Comparison of ENCODE assay signal across 12 mouse cellular contexts in the genomic region with DNA sequence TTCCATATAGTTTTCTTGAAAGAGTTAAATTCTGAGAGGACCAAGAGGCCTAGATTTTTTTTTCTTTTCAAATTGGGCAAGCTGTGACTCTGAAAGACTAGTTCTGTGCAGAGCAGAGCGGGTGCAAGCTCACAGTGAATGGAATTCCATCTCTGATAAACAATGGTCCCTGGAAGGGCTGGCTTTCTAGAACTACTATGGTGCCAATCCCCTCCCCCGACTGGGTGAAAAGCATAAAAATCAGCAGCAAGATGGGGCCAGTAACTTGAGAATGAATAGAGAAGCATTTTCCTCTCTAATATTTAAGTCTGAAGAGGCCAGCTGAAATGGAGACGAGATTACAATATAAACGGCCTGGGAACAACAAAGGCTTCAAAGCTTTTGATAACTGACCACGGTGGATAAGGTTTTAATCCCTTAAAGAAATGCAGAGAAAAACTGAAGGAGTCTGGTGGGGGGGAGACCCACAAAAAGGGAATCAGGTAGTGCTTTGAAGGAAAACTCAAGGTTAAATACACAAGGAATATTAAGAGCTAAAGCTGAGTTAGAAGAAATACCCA. TPM values are rescaled to one million over a fixed set of nuclear protein-coding genes. Genes with fewer than 3 reads are reported as not detected.
DNase-seq lines count a peak whose midpoint lies in the region; ATAC-seq and TF ChIP-seq lines count a peak whose summit lies in the region.
"Had no signal": no experiment of that assay in that cellular context is flagged by ENCODE, and none has a peak within 500 bp of the region (broad histone marks: within the 10 kb centered on the region; RNA-seq: fewer than 3 reads in every experiment).

No protein-coding gene starts in this region.

- no peaks in the 10 kb centered on the region for H3K36me3 ChIP-seq in forebrain, embryonic 12.5 days (replicated peaks)
- no peaks in the 10 kb centered on the region for H3K36me3 ChIP-seq in hindbrain, postnatal 0 days (ENCODE audit: insufficient read depth, low read length)
- H3K36me3 ChIP-seq: limb, embryonic 13.5 days had no signal

- peak; percentile 68 for DNase-seq in Muller cell, postnatal 12 days (ENCODE audit: inconsistent ontology term)
- DNase-seq in embryo, embryonic 10 days (ENCODE audit: low spot score): peak; percentile 42
- peak; percentile 65 for DNase-seq in hindbrain, postnatal 0 days (ENCODE audit: low spot score)
- DNase-seq in gastrocnemius, postnatal 25 days: no peak
- DNase-seq in left cerebral cortex, adult 18-20 months (ENCODE audit: low spot score in 2 of 2): no peak
- DNase-seq: adrenal gland, postnatal 25 days; kidney, adult 11 months; lung, adult 2 months had no signal

- 4% methylated on average over 5 of the region's 5 CpGs for WGBS in forebrain, embryonic 12.5 days
- 13% methylated on average over 5 of the region's 5 CpGs for WGBS in hindbrain, postnatal 0 days

- H3K27ac ChIP-seq in forebrain, embryonic 12.5 days: peak overlapping the region; percentile 36; the same call in 1 of the 2 replicates
- no peak overlapping the region for H3K27ac ChIP-seq in hindbrain, postnatal 0 days
- H3K27ac ChIP-seq: limb, embryonic 13.5 days had no signal

- H3K9ac ChIP-seq in forebrain, embryonic 12.5 days: no peak overlapping the region
- no peak overlapping the region for H3K9ac ChIP-seq in hindbrain, postnatal 0 days (replicated peaks; ENCODE audit: low read length)
- H3K9ac ChIP-seq: limb, embryonic 13.5 days had no signal

- no peak overlapping the region for H3K4me3 ChIP-seq in forebrain, embryonic 12.5 days (replicated peaks)
- no peak overlapping the region for H3K4me3 ChIP-seq in hindbrain, postnatal 0 days (ENCODE audit: low read length)
- H3K4me3 ChIP-seq: limb, embryonic 13.5 days had no signal

- peak overlapping the region; percentile 10; the same call in 1 of the 2 replicates for H3K4me2 ChIP-seq in forebrain, embryonic 12.5 days
- no peak overlapping the region for H3K4me2 ChIP-seq in hindbrain, postnatal 0 days (ENCODE audit: low read depth, low read length)
- H3K4me2 ChIP-seq: limb, embryonic 13.5 days had no signal

- no peak for TF ChIP-seq CTCF in hindbrain, postnatal 0 days (IDR thresholded peaks at IDR 0.05; ENCODE audit: low read depth)

- H3K27me3 ChIP-seq in forebrain, embryonic 12.5 days: no peaks in the 10 kb centered on the region; the same call in 1 of the 2 replicates
- no peaks in the 10 kb centered on the region for H3K27me3 ChIP-seq in hindbrain, postnatal 0 days (ENCODE audit: insufficient read depth, low read length)
- H3K27me3 ChIP-seq: CH12.LX; limb, embryonic 13.5 days had no signal

- H3K4me1 ChIP-seq in forebrain, embryonic 12.5 days: peaks cover 32% of the 10 kb centered on the region
- no peaks in the 10 kb centered on the region for H3K4me1 ChIP-seq in hindbrain, postnatal 0 days (ENCODE audit: insufficient read depth, low read length)
- H3K4me1 ChIP-seq: limb, embryonic 13.5 days had no signal

- ATAC-seq in forebrain, embryonic 12.5 days (ENCODE audit: low FRiP score): peak; percentile 80; the same call in 1 of the 2 replicates
- 0 out of 2 replicates have a peak, but pooled peaks have one; percentile 63 for ATAC-seq in hindbrain, postnatal 0 days
- ATAC-seq in megakaryocyte progenitor cell, adult 5-6 weeks (replicated peaks; ENCODE audit: poor library complexity): no peak

- H3K9me3 ChIP-seq in forebrain, embryonic 12.5 days: no peaks in the 10 kb centered on the region
- no peaks in the 10 kb centered on the region for H3K9me3 ChIP-seq in hindbrain, postnatal 0 days (ENCODE audit: low read length)
- H3K9me3 ChIP-seq: limb, embryonic 13.5 days had no signal

RNA-seq across cellular contexts. Expression of gene Kbtbd8, which starts 50.7 kb away (rescaled TPM):
- 9.3 and 11.1 TPM in 2 replicates for polyA plus RNA-seq in forebrain, embryonic 12.5 days (2016; fragmentation: Nextera tagmentation; extraction: Ambion mirVana)
- 3.1 and 3.8 TPM in 2 replicates for total RNA-seq in hindbrain, postnatal 0 days (2014; rRNA removed)
- polyA plus RNA-seq in hindbrain, postnatal 0 days (2015; fragmentation: Nextera tagmentation; extraction: Ambion mirVana): 1.7 and 1.8 TPM in 2 replicates
- 1 to 10 TPM; 1.9 to 3.0 TPM for total RNA-seq in gastrocnemius, postnatal 25 days (2021)
- 10 to 100 TPM in 1 of 2 experiments, 1 to 10 TPM in 1; 7.7 to 11.6 TPM for total RNA-seq in left cerebral cortex, adult 18-20 months (2021)
- 6.3 and 10.0 TPM in 2 replicates for total RNA-seq in megakaryocyte progenitor cell, adult 5-6 weeks (2015)
- total RNA-seq in megakaryocyte progenitor cell, adult 5-6 weeks (2017): 10.1 and 13.9 TPM in 2 replicates

Comparison
In these comparisons a context has a peak if more than half of its experiments do, and no peak if none do; other contexts are left out.
1. DNase-seq: peak in Muller cell, postnatal 12 days (single experiment), embryo, embryonic 10 days (single experiment) and hindbrain, postnatal 0 days (single experiment); none in gastrocnemius, postnatal 25 days (single experiment) and left cerebral cortex, adult 18-20 months (0 of 2).